Mouse (Mus musculus) cerebellum, postnatal 36 days (tissue): ENCODE data around the gene Wdr25.
A peak's percentile ranks its signal among the peaks of the same experiment; 100 is the strongest.

ENCODE experiments used
- DNase-seq, 2 experiments: peaks; one replicate each; pipeline ENCODE4 v3.0.0; 2021 to 2022; ENCODE audit warnings: mixed read lengths in 2 of 2

Wdr25 gene

DNA sequence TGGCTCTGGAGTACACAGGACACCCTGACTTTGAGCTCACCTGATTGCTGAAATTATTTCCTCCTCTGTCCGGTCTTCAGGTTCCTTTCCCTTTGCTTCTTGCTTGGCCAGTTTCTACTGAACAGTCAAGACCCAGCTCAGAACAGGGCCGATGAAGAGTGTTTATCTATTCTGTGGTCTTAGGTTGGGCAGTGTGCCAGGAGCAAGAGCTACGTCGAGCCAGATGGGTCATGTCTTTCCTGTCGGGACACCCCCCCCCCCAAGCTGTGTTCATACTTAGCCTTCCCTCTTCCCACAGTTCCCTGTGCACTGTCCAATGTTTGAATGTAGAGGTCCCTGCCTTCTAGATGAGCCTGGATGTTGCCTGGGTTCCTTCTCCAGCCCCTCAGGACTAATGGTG, 7.9 kb downstream of the Wdr25 start:
- DNase-seq, result no peak

DNA sequence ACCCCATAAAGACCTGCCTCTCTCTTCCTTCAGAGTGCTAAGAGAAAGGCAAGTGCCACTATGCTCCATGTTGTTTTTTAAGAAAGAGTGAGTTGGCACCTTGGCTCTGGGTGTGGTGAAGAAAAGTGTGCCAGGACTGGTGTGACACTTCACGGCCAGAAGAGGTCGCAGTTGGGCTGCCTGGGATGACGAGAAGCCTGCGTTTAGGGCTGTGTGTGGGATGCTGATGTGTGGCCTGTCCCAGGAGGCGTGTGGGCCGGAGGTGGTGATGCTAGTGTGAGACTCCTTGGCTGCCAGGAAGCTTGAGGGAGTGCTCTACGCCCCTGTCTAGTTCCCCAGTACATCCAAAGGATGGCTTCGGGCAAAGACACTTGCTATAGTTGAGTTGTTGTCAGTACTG, 9.5 kb downstream of the Wdr25 start:
- peak; percentile 60 to 69 for DNase-seq

DNA sequence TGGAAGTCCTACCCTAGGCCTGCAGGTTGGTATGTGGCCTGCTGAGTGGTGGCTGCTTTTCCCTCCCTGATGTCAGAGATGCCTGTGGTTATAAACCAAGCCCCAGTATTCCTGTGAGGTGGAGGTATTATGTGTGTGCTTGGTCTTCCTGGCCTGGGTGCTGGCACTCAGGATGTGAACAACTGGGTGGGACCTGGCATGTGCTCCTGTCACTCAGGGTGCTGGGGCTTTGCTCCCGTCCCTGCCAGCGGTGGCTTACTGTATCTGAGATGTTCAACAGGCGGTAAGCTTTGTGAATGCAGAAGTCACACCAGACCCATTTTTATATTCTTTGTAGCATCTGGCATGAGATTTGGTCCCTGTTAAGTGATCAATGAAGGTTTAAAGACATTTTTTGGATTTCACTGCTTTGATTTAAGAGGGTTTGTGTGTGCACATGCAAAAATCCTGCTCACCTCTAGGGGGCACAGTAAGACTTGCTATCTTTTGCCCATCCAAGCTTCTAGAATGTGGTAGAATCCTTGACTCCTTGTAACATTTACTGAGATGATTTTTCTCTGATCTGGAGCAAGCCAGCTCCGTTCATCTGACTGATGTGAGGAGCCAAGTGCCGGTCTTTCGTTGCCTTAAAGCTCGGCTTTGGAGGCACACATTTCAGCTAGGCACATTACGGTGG, 10.3 kb downstream of the Wdr25 start:
- DNase-seq, result peak; percentile 69 to 77

DNA sequence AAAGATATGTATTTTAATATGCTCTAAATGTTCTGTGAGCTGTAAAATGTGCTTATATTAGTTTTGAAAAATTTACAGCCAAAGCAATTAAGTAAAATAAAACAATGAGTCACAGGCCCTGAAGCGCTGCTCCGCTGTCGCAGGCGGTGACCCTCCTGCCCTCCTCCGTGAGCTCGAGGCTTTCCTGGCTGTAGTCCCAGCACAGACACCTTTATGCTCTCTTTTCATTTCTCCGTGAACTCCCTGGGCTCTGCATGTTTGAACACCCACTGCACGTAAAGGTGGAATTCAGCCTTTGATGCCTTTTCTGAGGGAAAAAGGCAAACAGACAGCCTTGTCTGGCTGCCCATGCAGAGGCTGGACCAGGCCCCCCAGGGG, 10.8 kb downstream of the Wdr25 start:
- DNase-seq, result no peak

GRCm38 (mm10) chr12:108905620-108906302, 12.3 kb downstream of the Wdr25 start:
- no peak for DNase-seq

DNA sequence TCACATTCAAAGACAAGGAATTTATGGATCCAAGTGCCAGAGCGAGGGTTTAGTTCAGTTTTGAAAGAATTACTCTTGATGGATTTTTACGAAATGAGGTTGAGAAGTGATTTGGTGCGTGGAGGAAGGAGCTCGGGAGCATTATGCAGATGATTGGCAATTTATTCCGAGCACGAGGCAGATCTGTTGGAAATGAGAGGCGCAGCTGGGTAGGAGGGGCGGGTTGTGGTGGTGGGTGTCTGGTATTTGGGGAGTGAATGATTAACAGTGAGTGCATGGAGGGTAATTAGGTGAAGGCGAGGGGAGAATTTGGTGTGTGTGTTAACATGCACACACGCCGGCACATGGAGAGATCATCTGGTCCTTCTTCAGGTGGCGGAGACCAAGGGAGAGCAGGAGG, 13.0 kb downstream of the Wdr25 start:
- DNase-seq, result no peak

DNA sequence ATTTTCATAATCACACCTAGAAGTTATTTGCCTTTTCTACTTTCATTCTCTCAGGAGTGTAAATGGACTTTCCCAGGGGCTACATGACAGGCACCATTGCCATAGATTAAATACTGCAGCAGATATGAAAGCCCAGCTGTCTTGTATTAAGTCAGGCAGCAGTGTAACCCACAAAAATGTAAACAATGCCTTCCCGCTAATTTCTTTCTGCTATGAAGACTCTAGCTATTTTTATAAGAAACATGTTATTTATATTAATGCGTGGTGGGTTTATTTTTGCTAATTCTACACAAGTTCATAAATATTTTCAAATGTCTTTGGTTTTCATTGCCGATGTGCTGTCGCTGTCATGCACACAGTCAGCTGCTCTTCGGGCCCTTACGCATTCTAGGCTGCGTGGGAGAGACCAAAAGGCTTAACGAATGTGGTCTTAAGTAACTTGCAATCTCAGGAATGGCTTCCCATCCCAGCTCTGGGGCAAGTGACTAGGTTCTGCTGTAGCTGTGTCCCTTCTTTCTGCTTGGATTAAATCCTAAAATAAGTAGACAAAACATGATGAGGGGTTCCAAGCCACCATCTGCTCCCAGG, 16.5 kb downstream of the Wdr25 start:
- DNase-seq, result no peak

DNA sequence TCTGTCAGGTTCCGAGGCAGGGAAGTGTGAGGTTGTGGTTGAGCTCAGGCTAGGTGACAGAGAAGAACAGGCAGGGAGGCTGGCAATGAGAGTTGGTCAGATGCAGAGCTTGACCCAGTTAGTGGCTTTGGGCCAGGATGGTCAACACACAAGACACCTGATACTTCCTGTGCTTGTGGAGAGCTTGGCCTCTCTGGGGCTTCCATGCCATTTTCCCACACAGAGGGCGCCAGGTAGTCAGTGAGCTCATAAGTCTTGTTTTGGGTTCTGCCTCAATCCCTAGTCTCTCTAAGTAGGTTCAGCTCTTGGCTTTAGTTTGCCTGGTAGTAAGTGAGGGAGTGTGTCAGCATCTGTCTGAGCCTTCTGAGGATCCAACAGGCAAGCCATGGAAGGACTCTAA, 19.0 kb downstream of the Wdr25 start:
- no peak for DNase-seq

DNA sequence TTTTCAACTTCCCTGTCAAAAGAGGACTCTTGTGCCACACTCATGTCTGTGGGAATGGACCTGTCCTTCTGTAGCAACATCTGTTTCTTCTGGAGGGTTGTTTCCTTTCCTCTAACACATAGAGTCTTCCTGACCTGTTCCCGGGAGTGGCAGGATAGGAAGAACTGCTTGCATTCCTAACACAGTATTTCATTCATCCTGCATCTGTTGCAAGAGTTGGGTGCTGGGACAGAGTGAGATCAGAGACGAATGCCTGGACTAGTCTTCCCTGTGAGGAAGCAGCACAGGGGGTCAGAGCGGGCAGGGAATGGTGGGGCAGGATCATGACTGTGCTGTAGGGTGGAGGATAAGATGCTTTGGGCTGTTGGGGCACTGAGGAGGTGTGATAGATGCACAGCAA, 20.8 kb downstream of the Wdr25 start:
- no peak for DNase-seq

DNA sequence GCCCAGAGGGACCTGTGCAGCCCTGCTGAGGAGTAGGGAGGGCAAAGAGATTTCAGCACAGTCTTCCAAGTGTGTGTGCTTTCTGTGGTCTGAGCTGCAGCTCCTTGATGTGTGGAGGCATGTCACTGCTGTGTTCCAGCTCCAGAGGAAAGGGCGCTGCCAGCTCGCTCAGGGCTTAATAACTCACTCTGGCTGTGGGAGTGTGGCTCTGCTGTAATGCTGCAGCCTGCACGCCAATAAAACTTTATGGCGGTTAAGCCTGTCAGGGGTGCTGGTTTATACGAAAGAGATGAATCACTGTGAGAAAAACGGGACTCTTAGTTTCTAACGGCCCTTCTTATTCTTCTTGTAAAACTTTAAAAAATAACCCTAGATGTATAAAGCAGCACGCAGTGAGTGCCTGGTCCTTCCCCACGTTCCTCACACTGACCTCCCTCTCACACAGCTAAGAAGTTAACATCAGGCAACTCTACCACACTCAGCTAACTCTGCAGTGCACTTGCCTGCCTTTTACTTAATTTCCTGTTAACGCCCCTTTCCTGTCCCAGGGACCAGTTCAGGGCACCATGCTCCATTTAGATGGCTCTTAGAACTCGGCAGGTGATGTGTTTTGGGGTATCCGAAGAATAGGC, 21.4 kb downstream of the Wdr25 start:
- DNase-seq, result no peak

DNA sequence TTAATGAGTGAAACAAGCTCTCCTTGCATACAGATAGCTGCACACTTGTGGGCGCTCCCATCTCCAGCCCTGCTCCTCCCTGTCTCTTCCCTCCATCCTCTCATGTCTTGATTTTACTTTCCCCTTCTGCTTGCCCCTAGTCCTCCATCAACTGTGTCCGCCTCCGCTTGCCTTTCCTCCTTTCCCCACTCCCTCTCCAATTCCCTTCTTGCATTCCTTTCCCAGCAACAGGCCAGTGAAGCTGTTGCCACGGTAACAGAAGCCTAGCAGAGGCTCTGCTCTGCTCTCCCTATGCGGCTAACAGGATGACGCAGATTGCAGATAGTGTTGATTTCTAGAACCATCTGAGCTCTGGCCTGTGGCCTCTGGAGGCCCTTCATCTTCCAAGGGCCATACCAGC, 22.5 kb downstream of the Wdr25 start:
- DNase-seq, result no peak

- DNase-seq, result no peak
These were observed 23.1 kb downstream of the Wdr25 start for GRCm38 (mm10) chr12:108916447-108917042.

- DNase-seq, result no peak
These were observed 24.1 kb downstream of the Wdr25 start for GRCm38 (mm10) chr12:108917509-108917908.

- no peak for DNase-seq
These were observed 25.3 kb downstream of the Wdr25 start for GRCm38 (mm10) chr12:108918753-108919152.

- no peak for DNase-seq
These were observed 33.2 kb downstream of the Wdr25 start for GRCm38 (mm10) chr12:108926606-108927111.

GRCm38 (mm10) chr12:108928249-108928648, 34.8 kb downstream of the Wdr25 start:
- no peak for DNase-seq

GRCm38 (mm10) chr12:108929475-108929874, 36.0 kb downstream of the Wdr25 start:
- no peak for DNase-seq

DNA sequence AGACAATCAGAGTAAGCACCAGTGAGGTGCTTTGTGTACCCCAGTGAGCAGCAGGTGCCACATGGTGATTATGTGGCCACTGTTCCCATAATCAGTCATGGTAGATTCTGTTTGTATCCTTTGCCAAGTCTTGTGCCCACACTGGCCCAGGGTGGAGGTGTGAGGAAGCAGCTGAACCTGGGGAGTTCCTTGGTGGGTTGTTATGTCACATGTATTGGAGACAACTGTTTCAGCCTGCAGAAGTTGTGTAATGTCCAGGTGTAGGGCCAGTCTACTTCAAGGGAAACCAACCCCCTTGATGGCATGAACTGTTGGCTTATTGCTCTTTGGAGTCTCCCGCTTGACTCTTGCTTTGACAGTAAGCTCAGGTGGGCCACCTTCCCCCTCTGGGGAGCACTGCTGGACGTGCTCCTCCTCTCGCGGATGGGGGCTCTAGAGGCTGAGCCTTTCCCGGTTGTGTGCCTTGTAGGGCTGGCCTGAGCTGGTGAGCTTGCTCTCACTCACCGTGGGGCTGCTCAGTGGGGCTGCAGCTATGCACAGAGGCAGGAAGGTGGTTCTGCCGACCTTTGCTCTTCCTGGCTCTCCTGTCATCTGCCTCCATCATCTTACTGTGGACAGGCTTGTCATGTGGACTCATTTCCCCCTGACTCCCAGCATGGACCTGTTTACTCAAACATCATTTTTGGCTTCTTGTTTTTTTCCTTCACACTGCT, 38.1 kb downstream of the Wdr25 start:
- no peak for DNase-seq

DNA sequence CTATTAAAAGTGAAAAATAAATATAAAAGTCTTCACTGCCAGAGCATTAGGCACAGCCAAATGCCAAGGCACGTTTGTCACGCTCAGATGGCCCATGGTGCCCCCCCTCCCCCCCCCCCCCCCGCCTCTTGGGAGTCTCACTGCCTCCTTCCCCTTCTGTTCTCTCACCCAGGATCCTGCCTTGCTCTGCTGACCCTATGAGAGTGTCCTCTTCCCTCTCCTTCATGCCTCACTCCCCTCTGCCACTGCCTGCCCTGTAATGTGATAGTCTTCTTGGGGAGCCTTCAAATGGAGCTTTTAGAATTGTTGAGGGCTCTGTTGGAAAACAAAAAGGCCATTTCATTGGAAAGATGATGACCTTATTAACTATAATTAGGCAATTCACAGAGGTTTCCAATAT, 38.7 kb downstream of the Wdr25 start:
- no peak for DNase-seq

GRCm38 (mm10) chr12:108934231-108934630, 40.8 kb downstream of the Wdr25 start:
- no peak for DNase-seq

DNA sequence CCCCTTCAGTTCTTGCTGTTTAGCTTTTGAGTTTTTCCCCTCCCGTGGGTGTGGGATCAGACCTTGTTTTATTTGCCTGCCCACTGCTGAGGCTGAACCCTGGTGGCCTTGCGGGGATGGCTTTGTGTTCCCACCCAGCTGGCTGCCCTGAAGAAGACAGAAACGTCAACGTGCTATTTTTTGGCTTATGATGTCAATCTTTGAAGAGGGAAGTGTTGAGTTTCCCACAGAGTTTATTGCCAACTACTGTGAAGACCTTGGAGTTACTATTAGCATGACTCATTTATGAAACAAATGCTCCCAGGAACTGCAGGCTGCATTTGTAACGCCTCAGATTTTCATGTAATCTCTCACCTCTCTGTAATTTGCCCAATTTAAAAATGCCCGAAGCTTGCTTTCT, 43.4 kb downstream of the Wdr25 start:
- no peak for DNase-seq

- DNase-seq, result no peak
These were observed 44.1 kb downstream of the Wdr25 start for GRCm38 (mm10) chr12:108937506-108937905.

DNA sequence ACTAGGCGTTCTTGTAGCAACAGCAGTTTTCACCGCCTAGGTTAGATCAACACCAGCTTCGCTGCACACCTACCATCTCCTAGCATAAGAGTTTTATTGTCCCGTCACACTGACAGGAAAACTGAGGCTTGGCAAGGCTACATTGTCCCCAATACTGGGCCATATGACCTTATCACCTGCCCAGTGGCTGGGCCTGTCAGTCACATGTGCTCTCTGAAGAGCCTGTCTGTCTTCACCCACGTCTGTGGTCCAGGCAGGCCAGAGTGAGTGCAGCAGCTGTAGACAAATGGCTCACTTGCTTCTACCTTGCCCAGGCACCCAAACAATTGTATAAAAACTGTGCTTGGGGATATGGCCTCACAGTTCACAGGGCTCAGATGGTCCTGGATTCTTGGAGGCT, 45.4 kb downstream of the Wdr25 start:
- DNase-seq, result no peak
